Mouse (Mus musculus) ES-Bruce4 (cell line): ENCODE results near the gene Dnajb14.

Experiments
- CTCF ChIP-seq: IDR thresholded peaks from one replicate; pipeline ENCODE4 v1.8.1; 2011; ENCODE audit warnings: low read depth, low read length
- POLR2A ChIP-seq: IDR thresholded peaks from one replicate; pipeline ENCODE4 v1.8.1; 2011; ENCODE audit warnings: low read length; ENCODE audit not compliant: insufficient read depth

GRCm38 (mm10) chr3:137833128-137833527 is 34.3 kb upstream of the Dnajb14 start:
- TF ChIP-seq CTCF (no peak), POLR2A (no peak)
